Mouse (Mus musculus) G1E-ER4 (cell line): Measurements from ENCODE around the gene Fam217b. TPM values are rescaled to one million over a fixed set of nuclear protein-coding genes. Genes with fewer than 3 reads are reported as not detected.

ENCODE experiments used
- GATA1 ChIP-seq: IDR thresholded peaks from one replicate; pipeline ENCODE4 v1.8.0; 2012; ENCODE audit warnings: low read length, inconsistent platforms
- polyA plus RNA-seq: library from polyadenylated mRNA; stranded (reverse); fragments of >175 nt; gene quantifications from 2 replicates; pipeline ENCODE4 v1.2.3, GENCODE M21; 2012

The Fam217b gene
- not detected in 2 replicates for polyA plus RNA-seq

- no peak for TF ChIP-seq GATA1
Measured at GRCm38 (mm10) chr2:178414261-178415149, at the start of gene Fam217b, which contains the start of gene Ppp1r3d. Fam217b (plus strand) TSS chr2:178414524. Ppp1r3d (minus strand) TSS chr2:178414472.

- no peak for TF ChIP-seq GATA1
Measured at GRCm38 (mm10) chr2:178407053-178407815, 7.1 kb upstream of the Fam217b start, which contains the start of gene Sycp2. Sycp2 (minus strand) TSS chr2:178407685.

- no peak for TF ChIP-seq GATA1
Measured at GRCm38 (mm10) chr2:178409024-178409423, 5.3 kb upstream of the Fam217b start.

GRCm38 (mm10) chr2:178410286-178410685, 4.0 kb upstream of the Fam217b start:
- TF ChIP-seq GATA1 = no peak

- TF ChIP-seq GATA1 = no peak
Measured at GRCm38 (mm10) chr2:178412598-178412997, 1.7 kb upstream of the Fam217b start.

GRCm38 (mm10) chr2:178413081-178413480, 1.2 kb upstream of the Fam217b start:
- no peak for TF ChIP-seq GATA1

- TF ChIP-seq GATA1 = no peak
Measured at GRCm38 (mm10) chr2:178413481-178414260, 653 bp upstream of the Fam217b start.

GRCm38 (mm10) chr2:178415150-178415448, 775 bp downstream of the Fam217b start:
- no peak for TF ChIP-seq GATA1

- no peak for TF ChIP-seq GATA1
Measured at GRCm38 (mm10) chr2:178416427-178416826, 2.1 kb downstream of the Fam217b start.

GRCm38 (mm10) chr2:178416970-178417369, 2.6 kb downstream of the Fam217b start:
- TF ChIP-seq GATA1 = no peak

GRCm38 (mm10) chr2:178420576-178420975, 6.3 kb downstream of the Fam217b start:
- TF ChIP-seq GATA1 = no peak

- no peak for TF ChIP-seq GATA1
Measured at GRCm38 (mm10) chr2:178421603-178422002, 7.3 kb downstream of the Fam217b start.

- TF ChIP-seq GATA1 = no peak
Measured at GRCm38 (mm10) chr2:178422186-178422585, 7.9 kb downstream of the Fam217b start.

- TF ChIP-seq GATA1 = no peak
Measured at GRCm38 (mm10) chr2:178423223-178423622, 8.9 kb downstream of the Fam217b start.

- no peak for TF ChIP-seq GATA1
Measured at GRCm38 (mm10) chr2:178426229-178426628, 11.9 kb downstream of the Fam217b start.

- TF ChIP-seq GATA1 = no peak
Measured at GRCm38 (mm10) chr2:178427181-178427580, 12.9 kb downstream of the Fam217b start.
